Mouse (Mus musculus) heart, embryonic 10.5 days (tissue): ENCODE measurements around the gene Megf8. TPM values are rescaled to one million over a fixed set of nuclear protein-coding genes. Genes with fewer than 3 reads are reported as not detected.

Experiments
- DNase-seq: peaks from one replicate; pipeline ENCODE4 v3.0.0-alpha.2; 2017; ENCODE audit warnings: low spot score
- H3K27ac ChIP-seq: fragments of 300-500 bp; sonication (generic); 2 replicates; pipeline ENCODE4 v1.5.1; 2016; ENCODE audit warnings: mild to moderate bottlenecking
- H3K27me3 ChIP-seq: fragments of 300-500 bp; sonication (generic); 2 replicates; pipeline ENCODE4 v1.6.1; 2016; ENCODE audit warnings: mild to moderate bottlenecking; ENCODE audit not compliant: poor library complexity, insufficient read depth, severe bottlenecking
- H3K36me3 ChIP-seq: fragments of 300-500 bp; sonication (generic); 2 replicates; pipeline ENCODE4 v1.6.1; 2016; ENCODE audit warnings: mild to moderate bottlenecking, moderate library complexity
- H3K4me1 ChIP-seq: fragments of 300-500 bp; sonication (generic); 2 replicates; pipeline ENCODE4 v1.6.1; 2016; ENCODE audit warnings: mild to moderate bottlenecking
- H3K4me3 ChIP-seq: fragments of 300-500 bp; sonication (generic); 2 replicates; pipeline ENCODE4 v1.5.1; 2016; ENCODE audit warnings: mild to moderate bottlenecking, moderate library complexity
- H3K9me3 ChIP-seq: fragments of 300-500 bp; sonication (generic); 2 replicates; pipeline ENCODE4 v1.6.1; 2016; ENCODE audit warnings: mild to moderate bottlenecking, moderate library complexity
- WGBS: fragments of 180-500 bp; shearing (Covaris S2); methylation state at CpG from one replicate; pipeline ENCODE4 v1.1.7; 2016; 5-methylcytosine and 5-hydroxymethylcytosine counted together
- polyA plus RNA-seq: library from polyadenylated mRNA; unstranded; fragments of >200 nt; fragmentation: Nextera tagmentation; extraction: Ambion mirVana; gene quantifications from 2 replicates; pipeline ENCODE4 v1.2.1, GENCODE M21; 2016

The Megf8 gene
- polyA plus RNA-seq, 1 experiment from 2014 or later = 11.2 TPM

- WGBS = 2% methylated on average over 77 of the region's 108 CpGs
- peaks cover 63% of the 10 kb centered on the region for H3K4me1 ChIP-seq
- no peaks in the 10 kb centered on the region for H3K9me3 ChIP-seq
These were observed 35.0 kb upstream of the Megf8 start for GRCm38 (mm10) chr7:25281734-25282601.

GRCm38 (mm10) chr7:25282731-25283211, 34.2 kb upstream of the Megf8 start:
- peaks cover 33% of the 10 kb centered on the region for H3K36me3 ChIP-seq
- no peaks in the 10 kb centered on the region for H3K27me3 ChIP-seq
- peak overlapping the region; percentile 89 for H3K4me3 ChIP-seq
- H3K9me3 ChIP-seq = no peaks in the 10 kb centered on the region
- peak; percentile 90 for DNase-seq
- WGBS = under 1% methylated on average over 34 of the region's 36 CpGs
- H3K27ac ChIP-seq = peak overlapping the region; percentile 98
- peaks cover 55% of the 10 kb centered on the region for H3K4me1 ChIP-seq

More at GRCm38 (mm10) chr7:25281734-25282601, 35.0 kb upstream of the Megf8 start:
- H3K27ac ChIP-seq = peak overlapping the region; percentile 98
- peaks cover 25% of the 10 kb centered on the region for H3K36me3 ChIP-seq
- DNase-seq = peak; percentile 99
- peak overlapping the region; percentile 89 for H3K4me3 ChIP-seq
- H3K27me3 ChIP-seq = no peaks in the 10 kb centered on the region

- WGBS = 20% methylated on average over 5 of the region's 5 CpGs
- peak overlapping the region; percentile 89 for H3K4me3 ChIP-seq
- peaks cover 52% of the 10 kb centered on the region for H3K4me1 ChIP-seq
- H3K36me3 ChIP-seq = peaks cover 41% of the 10 kb centered on the region
- peak overlapping the region; percentile 98 for H3K27ac ChIP-seq
- no peaks in the 10 kb centered on the region for H3K9me3 ChIP-seq
- no peaks in the 10 kb centered on the region for H3K27me3 ChIP-seq
- no peak for DNase-seq
These were observed 33.3 kb upstream of the Megf8 start for GRCm38 (mm10) chr7:25283637-25284036.

- Histone ChIP-seq H3K4me3 (peak overlapping the region; percentile 89), H3K27ac (peak overlapping the region; percentile 98; the same call in 1 of the 2 replicates)
- 69% methylated on average over 2 of the region's 2 CpGs for WGBS
These were observed 32.8 kb upstream of the Megf8 start for GRCm38 (mm10) chr7:25284171-25284570.

GRCm38 (mm10) chr7:25284766-25285165, 32.2 kb upstream of the Megf8 start:
- Histone ChIP-seq H3K36me3 (peaks cover 53% of the 10 kb centered on the region), H3K4me3 (no peak overlapping the region), H3K4me1 (peaks cover 46% of the 10 kb centered on the region), H3K27ac (0 out of 2 replicates have a peak overlapping the region, but pooled peaks have one; percentile 25), H3K27me3 (no peaks in the 10 kb centered on the region), H3K9me3 (no peaks in the 10 kb centered on the region; the same call in 1 of the 2 replicates)
- 74% methylated on average over 5 of the region's 5 CpGs for WGBS
- no peak for DNase-seq

More at GRCm38 (mm10) chr7:25284171-25284570, 32.8 kb upstream of the Megf8 start:
- no peak for DNase-seq
- H3K4me1 ChIP-seq = peaks cover 52% of the 10 kb centered on the region
- no peaks in the 10 kb centered on the region for H3K9me3 ChIP-seq
- peaks cover 47% of the 10 kb centered on the region for H3K36me3 ChIP-seq
- no peaks in the 10 kb centered on the region for H3K27me3 ChIP-seq

- Histone ChIP-seq H3K9me3 (no peaks in the 10 kb centered on the region; the same call in 1 of the 2 replicates), H3K36me3 (peaks cover 62% of the 10 kb centered on the region), H3K4me1 (peaks cover 39% of the 10 kb centered on the region), H3K27ac (no peak overlapping the region), H3K27me3 (no peaks in the 10 kb centered on the region), H3K4me3 (no peak overlapping the region)
- 88% methylated on average over 20 of the region's 20 CpGs for WGBS
- DNase-seq = no peak
These were observed 31.3 kb upstream of the Megf8 start for GRCm38 (mm10) chr7:25285511-25286238.

GRCm38 (mm10) chr7:25286989-25287388, 30.0 kb upstream of the Megf8 start:
- Histone ChIP-seq H3K27me3 (no peaks in the 10 kb centered on the region), H3K27ac (no peak overlapping the region), H3K4me1 (peaks cover 27% of the 10 kb centered on the region), H3K9me3 (no peaks in the 10 kb centered on the region; the same call in 1 of the 2 replicates), H3K36me3 (peaks cover 75% of the 10 kb centered on the region), H3K4me3 (no peak overlapping the region)
- DNase-seq = no peak
- WGBS = 79% methylated on average over 8 of the region's 8 CpGs

- 88% methylated on average over 12 of the region's 12 CpGs for WGBS
- H3K4me1 ChIP-seq = peaks cover 30% of the 10 kb centered on the region
- H3K27ac ChIP-seq = no peak overlapping the region
- H3K36me3 ChIP-seq = peaks cover 85% of the 10 kb centered on the region
- no peak for DNase-seq
- H3K9me3 ChIP-seq = no peaks in the 10 kb centered on the region; the same call in 1 of the 2 replicates
- H3K27me3 ChIP-seq = no peaks in the 10 kb centered on the region
- H3K4me3 ChIP-seq = no peak overlapping the region
These were observed 29.0 kb upstream of the Megf8 start for GRCm38 (mm10) chr7:25288011-25288410.

- WGBS = 93% methylated on average over 3 of the region's 3 CpGs
- H3K27ac ChIP-seq = no peak overlapping the region
- H3K4me3 ChIP-seq = no peak overlapping the region
- peaks cover 92% of the 10 kb centered on the region for H3K36me3 ChIP-seq
- no peak for DNase-seq
- no peaks in the 10 kb centered on the region; the same call in 1 of the 2 replicates for H3K9me3 ChIP-seq
- H3K27me3 ChIP-seq = no peaks in the 10 kb centered on the region
- H3K4me1 ChIP-seq = peaks cover 30% of the 10 kb centered on the region
These were observed 28.2 kb upstream of the Megf8 start for GRCm38 (mm10) chr7:25288721-25289120.

- WGBS = 94% methylated on average over 3 of the region's 3 CpGs
- H3K27ac ChIP-seq = no peak overlapping the region
- H3K4me3 ChIP-seq = no peak overlapping the region
- peaks cover 99% of the 10 kb centered on the region for H3K36me3 ChIP-seq
- peaks cover 22% of the 10 kb centered on the region for H3K4me1 ChIP-seq
- no peak for DNase-seq
- H3K9me3 ChIP-seq = no peaks in the 10 kb centered on the region; the same call in 1 of the 2 replicates
- no peaks in the 10 kb centered on the region for H3K27me3 ChIP-seq
These were observed 27.0 kb upstream of the Megf8 start for GRCm38 (mm10) chr7:25289925-25290324.

- DNase-seq = no peak
- Histone ChIP-seq H3K4me3 (no peak overlapping the region), H3K9me3 (no peaks in the 10 kb centered on the region; the same call in 1 of the 2 replicates), H3K27ac (no peak overlapping the region), H3K27me3 (no peaks in the 10 kb centered on the region), H3K4me1 (peaks cover 19% of the 10 kb centered on the region), H3K36me3 (peaks cover 99% of the 10 kb centered on the region)
- WGBS = 93% methylated on average over 1 of the region's 1 CpGs
These were observed 26.5 kb upstream of the Megf8 start for GRCm38 (mm10) chr7:25290463-25290862.

GRCm38 (mm10) chr7:25290911-25291310, 26.1 kb upstream of the Megf8 start:
- no peaks in the 10 kb centered on the region; the same call in 1 of the 2 replicates for H3K9me3 ChIP-seq
- no peak for DNase-seq
- H3K27me3 ChIP-seq = no peaks in the 10 kb centered on the region
- H3K27ac ChIP-seq = no peak overlapping the region
- H3K4me1 ChIP-seq = peaks cover 20% of the 10 kb centered on the region
- H3K4me3 ChIP-seq = no peak overlapping the region
- 93% methylated on average over 2 of the region's 2 CpGs for WGBS
- H3K36me3 ChIP-seq = peaks cover 99% of the 10 kb centered on the region
